Mouse (Mus musculus) brain, embryonic 14.5 days (tissue): ENCODE measurements at regions not wholly inside any gene's neighbourhood (a gene's known extent, or its start where the extent isn't known, plus 50 kb on each side); places are given as distances from the start of the nearest gene placed in this dataset.
A peak's percentile ranks its signal among the peaks of the same experiment; 100 is the strongest.

ENCODE experiments used
- DNase-seq: peaks from one replicate; pipeline ENCODE4 v3.0.0-alpha.2; 2011; ENCODE audit warnings: low read depth
- CTCF ChIP-seq: fragments of 200-500 bp; IDR thresholded peaks from 2 replicates; pipeline ENCODE4 v1.5.1; 2012; ENCODE audit warnings: inconsistent platforms, mild to moderate bottlenecking, moderate library complexity, borderline replicate concordance; ENCODE audit not compliant: insufficient read depth, insufficient read length; ENCODE audit errors: extremely low read depth
- POLR2A ChIP-seq: fragments of 200-500 bp; IDR thresholded peaks from 2 replicates; pipeline ENCODE4 v1.6.1; 2012; ENCODE audit warnings: mild to moderate bottlenecking, inconsistent platforms, borderline replicate concordance; ENCODE audit not compliant: poor library complexity, insufficient read depth, insufficient read length, severe bottlenecking; ENCODE audit errors: extremely low read depth

DNA sequence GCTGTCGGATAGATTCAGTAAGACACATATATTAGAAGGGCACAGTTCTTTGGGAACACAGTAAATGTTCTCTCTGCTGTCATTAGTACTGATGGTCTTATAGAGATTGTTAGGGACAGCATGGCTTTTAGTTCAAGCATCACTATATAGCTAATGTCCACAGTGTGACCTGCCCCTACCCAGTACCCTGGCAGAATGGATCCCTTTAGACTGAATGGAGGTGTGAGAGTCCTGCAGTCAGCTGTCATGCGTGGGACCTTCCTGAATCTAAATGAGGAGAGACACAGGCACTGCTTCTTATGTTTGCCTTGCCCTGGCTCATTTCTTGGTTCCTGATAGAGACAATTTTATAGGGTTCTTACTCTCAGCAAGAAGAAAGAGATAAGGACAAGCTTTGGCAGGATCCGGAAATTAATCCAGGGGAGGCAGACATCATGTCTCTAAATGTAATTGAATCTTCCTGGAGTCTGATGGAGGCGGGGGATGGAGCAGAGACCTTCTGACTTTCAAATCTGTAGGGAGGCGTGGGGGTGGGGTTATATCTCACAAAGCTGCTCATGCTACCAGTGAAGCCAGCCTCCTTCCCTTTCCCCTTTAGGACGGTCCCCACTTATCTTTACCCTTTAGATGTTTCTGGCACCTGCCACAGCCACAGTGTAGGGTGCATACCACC is 456.5 kb downstream of the Dhx35 start:
- peak; percentile 36 for DNase-seq

GRCm38 (mm10) chr2:159270221-159271080 is 475.8 kb downstream of the Dhx35 start:
- TF ChIP-seq POLR2A (no peak), CTCF (no peak)

More for the DNA sequence above, 456.5 kb downstream of the Dhx35 start:
- TF ChIP-seq POLR2A, result no peak
- TF ChIP-seq CTCF, result no peak

GRCm38 (mm10) chr2:159278896-159279295 is 484.3 kb downstream of the Dhx35 start:
- DNase-seq, result no peak
- TF ChIP-seq CTCF (no peak), POLR2A (no peak)

More at GRCm38 (mm10) chr2:159270221-159271080, 475.8 kb downstream of the Dhx35 start:
- DNase-seq, result no peak

DNA sequence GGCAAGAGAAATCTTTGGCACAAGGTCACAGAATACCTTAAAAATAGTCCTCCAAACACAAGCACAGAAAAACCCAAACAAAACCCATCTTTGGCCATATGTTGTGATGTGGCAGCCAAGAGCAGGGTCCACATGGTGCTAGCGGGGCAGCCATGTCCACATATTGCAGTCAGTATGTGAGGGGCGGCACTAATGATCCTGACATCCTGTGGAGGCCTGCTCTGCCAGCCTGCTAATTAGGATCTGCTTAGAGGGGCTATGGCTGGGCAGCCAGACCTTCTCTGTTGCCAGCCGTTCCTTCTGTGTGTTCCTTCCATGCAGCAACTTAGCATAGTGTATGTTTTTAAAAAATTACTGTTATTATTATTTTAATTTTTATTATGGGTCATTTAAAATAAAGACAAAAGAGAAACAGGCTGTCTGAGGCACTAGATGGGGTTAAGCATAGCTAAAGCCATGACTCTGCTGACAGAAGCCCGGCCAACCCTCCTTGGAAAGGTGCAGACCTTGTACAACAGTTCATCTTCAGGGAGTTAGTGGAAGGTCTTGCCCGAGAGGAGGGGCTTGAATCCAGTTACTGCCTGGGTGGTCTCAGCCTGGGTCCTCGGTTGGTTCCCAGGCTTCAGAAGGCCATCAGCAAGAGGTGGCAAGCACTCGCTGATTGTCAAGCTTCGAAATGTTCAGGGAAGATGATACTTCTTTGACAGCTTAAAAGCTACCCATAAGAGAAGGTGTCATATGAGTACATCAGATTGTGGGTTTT is 487.1 kb downstream of the Dhx35 start:
- peak; percentile 80 for DNase-seq
- TF ChIP-seq CTCF (no peak), POLR2A (no peak)

DNA sequence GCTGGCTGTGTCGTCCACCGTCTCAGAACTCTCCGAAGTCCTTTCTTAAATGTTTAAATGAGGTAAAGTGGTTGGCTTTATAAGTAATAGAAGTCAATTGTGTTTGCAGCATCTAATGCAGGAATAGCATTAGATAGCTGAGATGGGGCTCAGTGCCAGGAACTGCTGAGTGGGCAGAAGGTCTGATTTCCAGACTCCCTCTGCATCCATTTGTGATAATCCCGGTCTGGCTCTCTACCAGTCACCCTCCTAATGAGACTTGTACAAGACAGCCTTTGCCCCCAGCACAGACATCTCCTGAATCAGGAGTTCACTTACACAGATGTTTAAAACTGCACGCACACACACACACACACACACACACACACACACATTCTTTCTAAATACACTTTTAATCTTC is 489.5 kb downstream of the Dhx35 start:
- TF ChIP-seq POLR2A (no peak), CTCF (no peak)
- peak; percentile 79 for DNase-seq

DNA sequence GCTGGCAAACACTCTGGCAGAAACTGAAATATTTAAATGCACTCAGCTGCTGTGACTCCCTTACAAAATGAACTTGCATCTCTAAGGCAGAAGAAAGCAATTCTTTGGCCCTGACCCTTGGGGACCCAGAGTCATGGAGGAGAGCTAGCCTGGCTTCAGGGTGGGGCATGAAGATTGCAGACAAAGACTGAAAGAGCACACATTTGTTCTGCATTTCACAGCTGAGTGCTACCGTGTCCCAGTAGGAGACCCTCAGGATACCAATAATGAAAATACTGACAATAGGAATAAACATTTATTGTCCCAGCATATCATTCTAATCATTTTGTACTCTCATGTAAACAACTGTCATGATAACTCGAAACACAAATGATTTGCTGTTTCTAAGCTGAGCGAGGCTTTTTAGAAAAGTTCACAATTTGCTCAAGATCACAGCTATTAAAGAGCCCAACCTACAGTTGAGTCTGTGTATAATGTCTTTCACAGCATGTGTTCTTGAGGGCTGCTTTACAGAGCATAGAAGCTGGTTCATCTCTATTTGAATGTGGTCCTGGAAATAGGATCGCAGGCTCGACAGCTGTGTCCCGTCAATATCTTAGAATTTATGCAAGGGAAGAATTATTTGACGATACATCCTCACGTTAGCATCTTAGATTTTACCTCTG is 490.1 kb downstream of the Dhx35 start:
- TF ChIP-seq CTCF (no peak), POLR2A (no peak)
- DNase-seq, result peak; percentile 11

DNA sequence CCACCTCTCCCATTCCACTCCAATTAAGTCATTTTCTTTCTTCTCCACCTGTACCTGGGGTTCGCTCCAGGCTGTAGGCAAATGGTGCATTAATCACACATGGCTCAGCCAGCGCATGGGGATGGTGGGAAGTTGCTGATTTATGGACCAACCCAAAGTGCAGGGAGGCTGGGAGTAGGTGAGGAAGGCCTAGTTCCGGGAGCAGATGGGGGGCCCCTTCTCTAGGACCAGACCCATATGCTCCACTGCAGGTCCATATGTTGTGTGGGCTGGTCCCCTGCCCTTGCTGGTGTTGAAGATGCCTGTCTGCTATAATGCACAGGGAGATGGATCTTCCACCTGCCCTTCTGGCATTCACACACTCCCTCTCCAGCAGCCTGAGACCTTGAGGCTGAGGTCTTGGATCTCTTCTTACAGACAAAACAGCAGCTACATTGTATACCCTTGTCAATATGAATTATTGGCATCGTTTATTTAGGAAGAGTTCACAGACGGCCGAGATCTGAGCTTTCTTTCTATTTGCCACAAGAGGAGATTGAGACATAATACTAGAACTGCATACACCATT is 493.5 kb downstream of the Dhx35 start:
- DNase-seq, result peak; percentile 53
- no peak for TF ChIP-seq POLR2A
- no peak for TF ChIP-seq CTCF

- TF ChIP-seq CTCF, result no peak
- no peak for TF ChIP-seq POLR2A
- DNase-seq, result no peak
These were observed 495.5 kb downstream of the Dhx35 start for GRCm38 (mm10) chr2:159290081-159290480.

DNA sequence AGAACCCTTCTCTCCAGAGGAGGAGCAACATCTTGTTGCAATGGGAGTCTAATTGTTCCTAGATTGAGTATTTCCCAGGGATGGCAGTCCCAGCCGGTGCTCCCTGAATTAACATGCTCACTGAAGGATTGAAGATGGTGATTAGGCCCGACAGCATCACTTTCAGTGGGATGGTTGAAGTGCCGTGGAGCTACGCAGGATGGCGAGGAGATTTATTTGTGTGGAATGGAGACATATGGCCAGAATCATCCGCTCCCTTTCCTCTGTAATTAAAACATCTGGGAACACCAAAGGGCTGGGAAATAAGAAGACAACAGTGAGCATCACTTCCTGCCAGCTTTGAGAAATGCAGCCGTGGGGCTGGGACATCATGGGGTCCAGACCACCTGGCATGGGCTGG is 512.4 kb downstream of the Dhx35 start:
- no peak for TF ChIP-seq CTCF
- TF ChIP-seq POLR2A, result no peak
- peak; percentile 19 for DNase-seq

GRCm38 (mm10) chr2:159334711-159335110 is 540.1 kb downstream of the Dhx35 start:
- peak; percentile 69 for DNase-seq

More at GRCm38 (mm10) chr2:159334711-159335110, 540.1 kb downstream of the Dhx35 start:
- TF ChIP-seq POLR2A, result no peak
- no peak for TF ChIP-seq CTCF
